Mouse (Mus musculus) liver, adult 2 months (tissue): ENCODE measurements at regions not wholly inside any gene's neighbourhood (a gene's known extent, or its start where the extent isn't known, plus 50 kb on each side); places are given as distances from the start of the nearest gene placed in this dataset.
A peak's percentile ranks its signal among the peaks of the same experiment; 100 is the strongest.

Experiments used
- DNase-seq: peaks from one replicate; pipeline ENCODE4 v3.0.0-alpha.2; 2011; ENCODE audit warnings: low read depth, low spot score; ENCODE audit errors: extremely low read depth
- H3K27ac ChIP-seq: fragments of 200-500 bp; replicated peaks from 2 replicates; pipeline ENCODE4 v1.5.1; 2012; ENCODE audit warnings: low read depth, mild to moderate bottlenecking, control low read depth, inconsistent platforms, low read length; ENCODE audit not compliant: insufficient read depth
- H3K27me3 ChIP-seq: fragments of 200-500 bp; 2 replicates; pipeline ENCODE4 v1.6.1; 2012; ENCODE audit warnings: mild to moderate bottlenecking, moderate library complexity, low read length, inconsistent platforms; ENCODE audit not compliant: control insufficient read depth, insufficient read depth
- H3K36me3 ChIP-seq: fragments of 200-500 bp; 2 replicates; pipeline ENCODE4 v1.6.1; 2012; ENCODE audit warnings: low read length, inconsistent platforms; ENCODE audit not compliant: control insufficient read depth, insufficient read depth
- H3K4me1 ChIP-seq: fragments of 200-500 bp; 2 replicates; pipeline ENCODE4 v1.6.1; 2011; ENCODE audit warnings: low read length; ENCODE audit not compliant: control insufficient read depth, insufficient read depth
- H3K4me3 ChIP-seq: fragments of 200-500 bp; 2 replicates; pipeline ENCODE4 v1.5.1; 2011; ENCODE audit warnings: low read depth, mild to moderate bottlenecking, control low read depth, low read length, moderate library complexity; ENCODE audit not compliant: insufficient read depth
- H3K79me2 ChIP-seq: fragments of 200-500 bp; 2 replicates; pipeline ENCODE4 v1.6.1; 2012; ENCODE audit warnings: inconsistent platforms, mild to moderate bottlenecking, low read length, moderate library complexity; ENCODE audit not compliant: control insufficient read depth, insufficient read depth
- H3K9ac ChIP-seq: fragments of 200-500 bp; 2 replicates; pipeline ENCODE4 v1.6.1; 2012; ENCODE audit warnings: low read depth, mild to moderate bottlenecking, control low read depth, inconsistent platforms, low read length
- CTCF ChIP-seq: fragments of 200-500 bp; IDR thresholded peaks from 2 replicates; pipeline ENCODE4 v1.5.1; 2011; ENCODE audit warnings: low read depth, low read length, control low read depth
- POLR2A ChIP-seq: fragments of 200-500 bp; IDR thresholded peaks from 2 replicates; pipeline ENCODE4 v1.6.1; 2011; ENCODE audit warnings: low read length, control low read depth; ENCODE audit not compliant: insufficient read depth; ENCODE audit errors: extremely low read depth
- WGBS: fragments of 180-500 bp; shearing (Covaris S2); methylation state at CpG from one replicate; pipeline ENCODE4 v1.1.7; 2018; 5-methylcytosine and 5-hydroxymethylcytosine counted together

DNA sequence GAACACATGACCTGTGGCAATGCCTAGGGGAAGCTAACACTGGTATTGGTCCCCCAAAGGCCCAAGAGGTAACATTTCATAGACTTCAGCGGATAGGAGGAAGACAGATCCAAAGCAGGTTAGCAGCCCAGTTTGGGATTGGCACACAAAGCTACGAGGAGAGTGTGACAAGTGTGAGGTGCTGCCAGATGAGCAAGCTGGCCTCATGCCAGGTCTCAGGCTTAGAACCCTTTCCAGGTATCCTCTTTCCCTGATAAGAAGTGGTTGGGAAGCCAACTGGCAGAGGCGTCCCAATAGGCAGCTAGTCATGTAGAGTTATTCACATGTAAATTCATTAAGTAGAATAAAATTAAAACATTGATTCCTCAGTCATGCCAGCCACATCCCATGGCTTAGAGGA is 112.3 kb upstream of the Ntm start:
- H3K9ac ChIP-seq = no peak overlapping the region

DNA sequence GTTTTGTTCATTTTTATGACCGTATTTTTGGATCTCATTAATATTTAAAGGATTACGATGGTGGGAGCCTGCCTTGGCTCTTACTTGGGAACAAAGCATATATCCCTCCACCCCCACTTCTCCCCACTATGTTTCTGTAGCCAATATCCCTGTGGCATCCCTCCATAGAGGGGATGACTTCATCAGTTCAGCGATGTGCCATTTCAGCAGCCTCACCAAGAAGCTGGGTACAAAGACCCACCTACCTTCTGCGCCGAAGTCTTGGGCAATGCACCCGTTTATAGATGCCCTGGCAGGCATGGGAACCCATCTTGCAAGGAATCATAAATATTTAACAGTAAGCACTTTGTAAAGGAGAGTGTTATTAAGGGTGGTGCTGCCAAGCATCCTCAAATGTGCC is 113.1 kb upstream of the Ntm start:
- 83% methylated on average over 6 of the region's 6 CpGs for WGBS
- no peak overlapping the region for H3K4me3 ChIP-seq
- no peak for DNase-seq
- no peaks in the 10 kb centered on the region for H3K4me1 ChIP-seq
- H3K79me2 ChIP-seq = no peaks in the 10 kb centered on the region
- H3K27me3 ChIP-seq = no peaks in the 10 kb centered on the region
- H3K36me3 ChIP-seq = no peaks in the 10 kb centered on the region
- H3K9ac ChIP-seq = no peak overlapping the region
- no peak overlapping the region for H3K27ac ChIP-seq
- TF ChIP-seq POLR2A = no peak
- TF ChIP-seq CTCF = no peak

More for the DNA sequence above, 112.3 kb upstream of the Ntm start:
- DNase-seq = peak; percentile 8
- TF ChIP-seq POLR2A (no peak), CTCF (no peak)
- Histone ChIP-seq H3K27ac (no peak overlapping the region), H3K4me1 (no peaks in the 10 kb centered on the region), H3K36me3 (no peaks in the 10 kb centered on the region), H3K4me3 (no peak overlapping the region), H3K27me3 (no peaks in the 10 kb centered on the region), H3K79me2 (no peaks in the 10 kb centered on the region)
- WGBS = 81% methylated on average over 3 of the region's 3 CpGs

DNA sequence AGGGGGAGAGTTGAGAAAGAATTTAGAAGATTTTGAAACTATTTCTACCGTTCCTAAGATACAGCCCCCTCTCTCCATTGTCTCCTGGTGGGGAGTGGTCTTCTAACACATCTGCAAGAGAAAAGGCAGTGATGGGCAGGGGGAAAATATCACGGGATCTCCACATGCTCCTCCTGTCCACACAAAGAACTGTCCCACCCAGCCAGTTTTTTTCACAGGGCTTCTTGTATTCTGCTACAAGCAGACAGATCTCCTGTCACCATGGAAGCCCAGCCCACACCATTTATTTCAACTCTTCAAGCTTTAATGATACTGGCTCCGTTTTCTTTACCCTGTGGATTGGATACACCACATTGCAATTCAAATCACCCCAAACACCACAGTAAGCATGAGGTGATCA is 113.5 kb upstream of the Ntm start:
- Histone ChIP-seq H3K36me3 (no peaks in the 10 kb centered on the region), H3K4me1 (no peaks in the 10 kb centered on the region), H3K79me2 (no peaks in the 10 kb centered on the region), H3K9ac (no peak overlapping the region), H3K27ac (no peak overlapping the region), H3K4me3 (no peak overlapping the region), H3K27me3 (no peaks in the 10 kb centered on the region)
- TF ChIP-seq CTCF (no peak), POLR2A (no peak)
- 35% methylated on average over 3 of the region's 3 CpGs for WGBS
- DNase-seq = no peak

DNA sequence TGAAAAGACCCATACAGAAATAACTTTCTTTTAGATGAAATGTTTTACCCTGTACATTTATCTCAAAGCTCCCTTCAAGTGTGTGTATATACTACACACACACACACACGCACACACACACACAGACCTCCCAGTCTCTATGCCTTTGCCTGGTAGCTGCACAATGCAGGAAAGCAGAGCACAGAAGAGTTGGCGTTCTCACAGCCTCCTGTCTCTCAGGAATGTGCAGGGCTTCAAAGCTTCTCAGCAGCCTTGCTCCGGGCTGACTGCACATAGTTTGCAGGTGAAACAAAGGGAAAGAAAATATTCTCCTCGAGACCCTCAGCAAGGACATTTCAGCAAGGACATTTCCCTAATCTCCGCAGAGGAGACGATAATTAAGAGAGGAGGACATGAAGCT is 139.0 kb upstream of the Ntm start:
- H3K27ac ChIP-seq = no peak overlapping the region
- no peaks in the 10 kb centered on the region for H3K27me3 ChIP-seq
- H3K9ac ChIP-seq = no peak overlapping the region
- no peaks in the 10 kb centered on the region for H3K4me1 ChIP-seq
- H3K36me3 ChIP-seq = no peaks in the 10 kb centered on the region
- WGBS = 59% methylated on average over 6 of the region's 6 CpGs
- no peaks in the 10 kb centered on the region for H3K79me2 ChIP-seq
- TF ChIP-seq CTCF (no peak), POLR2A (no peak)
- H3K4me3 ChIP-seq = no peak overlapping the region
- no peak for DNase-seq

DNA sequence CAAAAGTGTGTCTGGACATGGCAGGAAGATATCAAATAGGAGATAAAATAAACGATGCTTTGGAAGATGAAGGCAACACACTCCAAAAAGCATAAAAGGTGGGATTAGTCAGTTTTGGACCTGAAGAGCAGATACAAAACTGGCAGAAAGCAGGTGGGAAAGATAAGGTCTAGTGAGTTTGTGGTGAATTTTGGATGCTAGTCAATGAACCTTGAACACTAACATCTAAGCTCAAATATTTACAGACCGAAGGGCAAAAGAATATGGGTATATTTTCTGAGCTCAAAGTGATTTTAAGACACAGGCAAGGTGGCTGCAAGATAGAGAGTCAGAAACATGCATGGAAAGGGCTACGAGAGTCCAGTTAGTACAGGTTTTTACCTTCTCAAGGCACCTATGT is 159.4 kb upstream of the Ntm start:
- Histone ChIP-seq H3K4me1 (peaks cover 22% of the 10 kb centered on the region), H3K79me2 (no peaks in the 10 kb centered on the region), H3K36me3 (no peaks in the 10 kb centered on the region), H3K4me3 (no peak overlapping the region), H3K27ac (no peak overlapping the region), H3K27me3 (no peaks in the 10 kb centered on the region), H3K9ac (no peak overlapping the region)
- no peak for TF ChIP-seq POLR2A
- TF ChIP-seq CTCF = no peak
- DNase-seq = peak; percentile 94
- 14% methylated on average over 3 of the region's 3 CpGs for WGBS

DNA sequence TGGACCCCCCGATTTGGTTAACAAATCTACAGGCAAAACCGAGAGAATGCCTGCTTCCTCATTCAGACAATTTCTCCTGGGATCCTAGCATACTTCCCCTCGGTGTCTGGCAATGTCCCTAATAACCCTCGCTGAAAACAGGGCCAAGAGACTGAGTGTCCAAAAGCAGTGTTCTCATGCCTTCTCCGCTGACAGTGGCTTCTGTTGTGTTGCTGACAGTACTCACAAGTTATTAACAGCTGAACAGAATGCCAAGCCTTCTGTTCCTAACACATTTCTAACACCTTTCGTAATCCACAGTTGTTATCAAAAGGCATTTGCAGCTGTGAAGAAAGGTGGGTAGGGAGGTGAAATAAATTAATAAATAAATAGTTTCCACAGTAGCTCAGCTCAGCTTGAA is 166.2 kb upstream of the Ntm start:
- Histone ChIP-seq H3K27ac (no peak overlapping the region), H3K9ac (no peak overlapping the region), H3K79me2 (no peaks in the 10 kb centered on the region), H3K36me3 (no peaks in the 10 kb centered on the region), H3K4me1 (peaks cover 5% of the 10 kb centered on the region), H3K4me3 (no peak overlapping the region), H3K27me3 (no peaks in the 10 kb centered on the region)
- WGBS = 74% methylated on average over 6 of the region's 6 CpGs
- TF ChIP-seq POLR2A (no peak), CTCF (no peak)
- DNase-seq = no peak
